Mouse (Mus musculus): ENCODE measurements around the gene Gm4969.

- TF ChIP-seq POLR2A (IDR thresholded peaks at IDR 0.05; ENCODE audit: extremely low read depth, insufficient read depth, low read length) = no peak
- TF ChIP-seq CTCF (IDR thresholded peaks at IDR 0.05; ENCODE audit: low read depth, low read length) = no peak
These were observed 18.0 kb upstream of the Gm4969 start for GRCm38 (mm10) chr7:19136168-19136567.
